Mouse (Mus musculus): ENCODE data around the gene Ripply3.

GRCm38 (mm10) chr16:94283972-94284371 lies 44.2 kb upstream of the Ripply3 start:
- no peak for TF ChIP-seq CTCF (IDR thresholded peaks at IDR 0.05; ENCODE audit: insufficient read depth, low read depth, low read length)
- no peak for TF ChIP-seq POLR2A (IDR thresholded peaks at IDR 0.05; ENCODE audit: insufficient read depth, low read depth, low read length)
